Mouse (Mus musculus): ENCODE measurements around the gene Myo15b.

Myo15b gene

DNA sequence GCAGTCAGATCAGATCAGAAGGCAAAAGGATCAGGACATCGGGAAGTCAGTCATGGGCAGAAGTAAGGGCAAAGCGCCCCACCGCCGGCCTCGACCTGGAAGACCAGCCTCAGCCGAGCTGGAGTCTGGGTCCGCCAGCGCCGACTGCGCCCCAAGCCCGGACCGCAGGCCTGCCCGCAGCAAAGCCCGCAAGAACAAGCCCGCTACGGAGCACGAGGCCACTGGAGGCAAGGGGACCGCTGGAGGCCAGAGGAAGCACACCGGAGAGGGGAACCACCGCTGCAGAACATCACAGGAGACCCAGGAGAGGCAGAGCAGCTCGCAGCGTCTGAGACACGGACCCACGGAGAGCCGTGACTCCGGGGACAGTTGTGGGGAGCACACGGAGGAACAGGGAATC, at the start of gene Myo15b:
Gene Myo15b, plus strand, starts transcription at position 53 of the 400 bp plus-strand sequence.
- no peak for DNase-seq

DNA sequence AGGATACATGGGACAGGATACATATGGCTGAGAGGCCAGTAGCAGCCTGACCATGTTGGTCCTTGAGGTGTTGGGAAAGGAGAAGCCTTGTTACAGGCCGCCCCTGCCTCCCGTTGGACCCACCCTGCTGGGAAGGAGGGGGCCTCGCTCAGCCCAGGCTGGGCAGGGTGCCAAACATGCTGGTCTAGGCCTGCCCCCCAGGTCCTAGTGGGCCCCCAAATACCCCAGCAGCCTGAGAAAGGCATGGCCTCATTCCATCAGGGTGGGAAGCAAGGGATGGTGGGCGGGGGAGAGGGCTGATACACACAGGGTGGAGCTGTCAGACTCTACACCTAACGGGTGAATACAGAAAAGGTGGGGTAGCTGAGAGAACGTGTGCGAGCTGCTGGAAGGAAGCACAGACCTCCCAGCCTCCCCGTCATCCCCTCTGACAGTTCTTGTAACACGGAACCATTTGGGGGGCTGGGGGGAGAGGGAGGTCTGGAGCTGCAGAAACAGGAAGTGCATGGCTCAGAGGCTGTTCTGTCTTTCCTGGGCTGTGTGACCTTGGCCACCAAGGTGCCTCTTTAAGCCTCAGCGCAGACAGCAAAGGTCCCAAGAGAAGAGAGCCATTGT, 49.4 kb upstream of the Myo15b start:
- no peak for DNase-seq

DNA sequence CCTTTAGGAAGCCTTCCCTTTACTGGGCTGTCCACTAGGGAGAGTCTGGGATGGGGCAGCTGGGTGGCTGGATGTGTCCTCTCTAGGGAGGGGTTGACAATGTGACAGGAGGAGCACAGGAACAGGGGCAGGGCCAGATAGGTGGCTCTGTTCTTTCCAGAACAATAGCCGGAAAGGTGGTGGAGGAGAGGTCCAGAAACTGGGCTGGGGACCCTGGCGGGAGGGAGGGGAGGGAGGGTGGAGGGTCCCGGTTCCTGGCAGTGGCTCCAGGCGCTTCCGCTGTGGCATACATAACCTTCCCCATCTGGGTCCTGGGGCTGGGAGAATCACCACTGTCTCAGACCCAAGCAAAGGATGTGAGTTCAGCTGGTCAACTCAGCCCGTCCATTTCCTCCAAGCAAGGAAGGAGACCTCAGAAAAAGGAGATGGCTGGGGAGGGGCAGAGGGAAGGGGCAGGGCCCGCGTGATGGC, 48.9 kb upstream of the Myo15b start:
- DNase-seq, result no peak

DNA sequence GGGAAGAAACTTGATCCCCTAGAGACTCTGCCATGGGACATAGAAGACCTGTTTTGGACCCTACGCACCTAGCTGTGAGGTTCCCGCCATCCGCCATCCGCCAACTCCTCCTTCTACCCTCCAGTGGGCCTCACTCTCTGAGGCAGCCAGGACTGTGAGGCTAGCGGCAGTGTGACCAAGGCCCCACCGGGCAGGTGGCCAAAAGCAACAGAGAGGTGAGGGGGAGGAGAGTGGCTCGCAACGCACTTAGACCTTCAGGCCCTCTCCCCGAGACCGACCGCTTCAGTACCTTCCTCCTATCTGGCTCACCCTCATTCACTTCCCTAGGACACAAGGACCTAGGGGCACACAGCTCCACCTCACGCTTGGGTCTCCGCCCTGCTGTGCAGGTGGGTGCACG, 47.8 kb upstream of the Myo15b start:
- no peak for DNase-seq

DNA sequence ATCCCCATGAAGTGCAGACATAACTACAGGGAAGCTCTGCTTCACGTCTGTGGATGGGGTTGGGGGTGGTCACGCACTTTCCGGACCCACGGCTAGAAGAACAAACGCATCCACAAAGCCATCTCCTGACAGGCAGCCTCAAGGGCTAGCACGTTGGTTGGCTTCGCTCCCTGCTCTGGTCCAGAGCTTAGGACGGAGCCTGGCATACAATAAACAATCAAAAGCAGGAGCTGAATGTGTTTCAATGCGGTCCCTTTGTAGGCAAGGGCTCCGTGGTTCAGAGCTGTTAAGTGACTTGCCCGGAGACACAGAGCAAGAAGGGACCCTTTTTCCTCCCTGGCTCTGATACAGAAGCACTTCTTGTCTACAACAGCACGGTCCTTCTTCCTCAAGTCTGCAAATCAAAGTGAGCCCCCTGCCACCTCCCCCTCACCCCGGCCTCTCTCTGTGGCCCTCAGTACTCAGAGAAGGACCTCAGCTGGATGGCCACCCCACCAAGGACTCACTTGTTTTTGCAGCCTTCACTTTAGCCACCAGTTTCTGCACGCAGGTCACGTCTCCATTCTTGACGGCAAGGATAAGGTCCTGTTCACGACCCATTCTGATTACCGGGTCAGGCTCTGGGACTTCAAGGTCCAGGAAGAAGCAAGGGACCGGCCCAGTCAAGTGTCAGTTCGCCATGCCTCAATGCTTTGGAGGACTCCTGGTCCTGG, 46.7 kb upstream of the Myo15b start:
- no peak for DNase-seq

DNA sequence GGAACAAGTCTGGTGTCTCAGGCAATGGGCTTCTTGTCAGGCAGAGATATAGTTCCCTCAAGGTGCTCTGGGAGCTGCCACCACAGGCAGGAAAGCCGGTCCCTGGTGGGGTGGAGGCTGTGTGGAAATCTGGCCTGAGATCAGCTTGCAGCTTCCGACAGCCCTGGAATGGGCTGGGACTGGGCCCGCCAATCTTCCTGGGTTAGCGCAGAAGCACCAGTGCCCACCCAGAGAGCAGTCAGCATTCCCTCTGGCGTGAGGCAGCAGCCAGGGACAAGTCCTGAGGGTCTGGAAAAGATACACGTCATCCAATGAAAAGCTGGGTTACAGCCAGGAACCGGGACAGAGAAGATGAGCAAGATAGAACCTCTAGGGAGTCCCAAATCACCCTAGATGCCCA, 46.1 kb upstream of the Myo15b start:
- no peak for DNase-seq

DNA sequence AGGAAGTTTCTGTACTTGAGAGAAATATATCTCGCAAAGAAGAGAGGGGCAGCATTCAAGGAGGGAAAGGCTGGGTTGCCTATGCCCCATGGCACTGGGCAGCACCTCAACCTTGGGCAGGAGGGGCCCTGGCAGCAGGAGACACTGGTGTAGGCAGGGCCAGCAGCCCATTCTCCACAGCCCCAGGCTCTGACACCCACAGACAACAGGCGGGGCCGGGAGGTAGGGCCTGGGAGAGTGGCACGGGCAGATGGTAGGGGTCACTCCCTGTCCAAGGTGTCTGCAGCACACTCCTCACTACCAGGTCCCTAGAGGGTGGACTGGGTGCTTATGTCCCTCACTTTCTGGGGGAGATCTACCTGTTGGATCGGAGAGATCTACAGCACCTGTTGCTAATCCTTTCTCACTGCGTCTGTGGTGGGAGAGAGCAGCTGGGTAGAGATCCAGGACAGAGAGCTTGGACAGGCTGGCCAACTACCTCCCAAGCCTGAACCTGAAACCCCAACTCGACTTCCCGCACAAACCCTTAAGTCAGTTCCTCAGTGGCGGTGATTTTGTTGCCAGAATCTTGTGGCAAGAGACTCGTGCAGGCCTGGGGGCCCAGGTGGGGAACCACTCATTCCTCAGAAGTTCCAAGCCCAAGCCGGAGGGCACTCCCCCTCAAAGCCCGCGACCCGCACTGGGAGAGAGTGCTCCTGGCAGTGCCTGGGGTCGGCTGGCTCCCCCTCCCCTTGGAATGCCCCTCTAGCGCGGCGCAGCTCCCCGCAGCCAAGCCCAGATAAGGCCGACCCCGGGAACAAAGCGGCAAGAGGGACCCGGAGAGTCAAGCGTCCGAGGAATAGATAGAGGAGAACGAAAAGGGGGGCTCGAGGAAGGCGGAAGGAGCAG, 45.4 kb upstream of the Myo15b start:
- DNase-seq, result peak; percentile 33 to 40

DNA sequence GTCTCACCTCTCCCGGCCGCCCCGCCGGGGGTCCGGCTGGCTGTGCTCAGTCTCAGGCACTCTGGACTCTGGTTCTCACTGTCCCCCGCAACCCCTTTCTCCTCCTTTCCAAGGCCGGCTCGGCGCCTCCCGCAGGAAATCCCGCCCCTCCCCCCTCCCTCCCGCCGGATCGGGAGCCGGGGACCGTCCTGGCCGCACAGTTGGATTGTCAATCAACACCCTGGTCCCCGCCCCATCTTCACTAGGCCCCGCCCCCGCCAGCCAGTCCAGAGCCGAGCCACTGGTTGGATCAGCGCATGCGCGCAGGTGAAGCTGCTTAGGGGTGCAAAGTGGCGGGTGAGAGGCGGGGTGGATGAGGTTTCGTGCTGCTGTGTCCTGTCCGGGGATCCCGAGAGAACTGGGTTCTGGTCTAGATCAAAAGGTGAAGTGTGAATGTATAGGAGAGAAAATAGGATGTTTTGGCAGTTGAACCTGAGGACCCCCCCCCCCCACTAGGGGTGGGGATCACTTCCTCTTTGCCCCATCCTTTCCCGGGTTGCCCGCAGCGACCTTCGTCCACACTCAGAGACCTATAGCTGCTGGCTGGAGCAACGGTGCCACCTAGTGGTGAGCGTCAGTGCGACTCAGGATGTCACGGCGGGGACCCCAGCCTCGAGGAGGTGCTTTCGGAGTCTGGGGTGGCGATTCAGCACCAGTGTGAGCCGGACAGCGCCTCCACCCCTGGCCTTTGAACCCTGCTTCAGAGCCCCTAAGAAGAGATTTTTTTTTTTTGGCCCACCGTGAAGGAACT, 44.5 kb upstream of the Myo15b start, which contains the start of gene Caskin2:
Gene Caskin2, minus strand, starts transcription at position 133 of the 790 bp plus-strand sequence.
- DNase-seq, result peak; percentile 95 to 96

DNA sequence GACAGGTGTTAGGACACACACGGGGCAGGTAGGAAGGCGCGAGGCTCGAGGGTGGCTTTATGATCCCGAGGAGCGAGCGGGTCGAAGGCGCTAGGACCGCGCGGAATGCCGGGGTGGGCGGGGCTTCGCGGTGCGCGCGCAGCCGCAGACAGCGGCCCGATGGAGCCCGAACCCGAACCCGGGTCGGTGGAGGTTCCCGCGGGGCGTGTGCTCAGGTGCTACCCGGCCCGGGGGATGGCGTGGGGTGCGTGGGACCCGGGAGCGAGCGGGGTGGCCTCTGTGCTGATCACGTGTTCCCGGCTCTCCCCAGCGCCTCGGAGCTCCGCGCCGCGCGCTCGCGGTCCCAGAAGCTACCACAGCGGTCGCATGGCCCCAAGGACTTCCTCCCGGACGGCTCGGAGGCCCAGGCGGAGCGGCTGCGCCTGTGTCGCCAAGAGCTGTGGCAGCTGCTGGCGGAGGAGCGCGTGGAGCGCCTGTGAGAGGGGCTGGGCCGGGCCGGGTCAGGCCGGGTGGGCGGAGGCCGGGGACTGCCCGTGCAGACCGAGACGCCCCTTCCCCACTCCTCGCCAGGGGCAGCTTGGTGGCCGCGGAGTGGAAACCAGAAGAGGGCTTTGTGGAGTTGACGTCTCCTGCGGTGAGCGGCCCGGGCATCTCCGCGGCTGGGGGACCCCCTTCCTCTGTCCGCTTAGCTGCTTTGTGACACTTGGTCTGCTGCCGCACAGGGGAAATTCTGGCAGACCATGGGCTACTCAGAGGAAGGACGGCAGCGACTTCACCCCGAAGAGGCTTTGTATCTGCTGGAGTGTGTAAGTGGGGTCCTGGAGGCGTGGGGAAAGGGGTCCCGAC, 43.4 kb upstream of the Myo15b start, which contains the start of gene Tsen54:
Gene Tsen54, plus strand, starts transcription at position 120 of the 846 bp plus-strand sequence.
- DNase-seq, result peak; percentile 89 to 96

DNA sequence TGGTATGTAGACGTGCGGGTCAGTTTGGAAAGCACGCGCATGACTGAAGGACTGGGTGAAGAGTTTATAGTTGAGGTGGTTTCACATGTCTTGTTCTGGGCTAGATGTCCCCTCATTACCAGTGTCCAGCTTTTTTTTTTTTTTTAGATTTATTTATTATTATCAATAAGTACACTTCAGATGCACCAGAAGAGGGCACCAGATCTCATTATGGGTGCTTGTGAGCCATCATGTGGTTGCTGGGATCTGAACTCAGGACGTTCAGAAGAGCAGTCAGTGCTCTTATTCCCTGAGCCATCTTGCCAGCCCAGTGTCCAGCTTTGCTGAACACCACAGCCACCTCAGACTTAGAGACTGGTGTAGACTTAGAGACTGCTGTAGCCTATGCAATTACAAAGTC, 40.9 kb upstream of the Myo15b start:
- DNase-seq, result no peak

DNA sequence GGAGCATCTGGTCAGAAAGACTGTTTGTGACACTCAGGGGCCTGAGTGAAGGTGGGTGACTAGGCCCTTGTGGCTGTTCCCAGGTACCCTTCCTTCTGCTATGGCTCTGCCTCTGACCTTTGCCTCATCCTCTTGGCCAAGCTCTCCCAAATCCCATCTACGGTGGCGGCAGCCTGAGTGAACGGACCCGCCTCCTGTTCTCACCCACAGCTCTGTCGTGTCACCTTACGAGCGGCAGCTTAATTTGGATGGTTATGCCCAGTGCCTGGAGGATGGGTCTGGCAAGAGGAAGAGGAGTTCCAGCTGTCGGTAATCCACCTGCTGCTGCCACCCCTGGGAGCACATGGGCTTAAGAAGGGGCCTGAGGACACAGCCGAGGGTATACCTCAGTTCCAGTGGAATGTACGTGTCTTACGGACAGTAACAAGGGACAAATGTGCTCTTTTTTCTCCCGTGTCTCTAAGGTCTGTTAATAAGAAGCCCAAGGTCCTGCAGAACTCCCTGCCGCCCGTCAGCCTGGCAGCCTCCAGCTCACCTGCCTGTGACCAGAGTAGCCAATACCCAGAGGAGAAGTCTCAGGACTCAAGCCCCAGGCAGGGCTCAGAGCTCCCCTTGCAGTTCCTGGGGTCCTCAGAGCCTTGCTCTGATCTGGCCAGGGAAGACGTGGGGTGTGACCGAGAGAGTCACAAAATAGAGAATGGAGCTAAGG, 38.1 kb upstream of the Myo15b start:
- DNase-seq, result no peak

DNA sequence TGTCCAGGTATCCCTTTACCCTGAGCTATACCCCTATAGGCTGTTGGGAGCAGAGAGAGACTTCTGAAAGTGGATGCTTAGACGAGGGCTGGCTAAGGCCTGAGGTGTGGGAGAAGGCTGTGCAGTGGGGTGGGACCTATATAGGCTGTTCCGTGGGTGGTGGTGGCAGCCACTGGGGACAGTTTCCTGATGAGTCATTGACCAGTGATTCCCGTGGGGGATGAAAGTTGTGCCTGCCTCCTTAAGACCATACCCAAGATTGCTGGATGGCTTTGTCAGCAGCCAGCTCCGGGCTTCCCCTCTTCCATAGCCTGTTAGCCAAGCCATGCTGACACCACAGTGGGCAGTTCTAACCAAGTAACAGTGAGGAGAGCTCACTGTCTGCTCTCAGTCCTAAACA, 37.2 kb upstream of the Myo15b start:
- no peak for DNase-seq

DNA sequence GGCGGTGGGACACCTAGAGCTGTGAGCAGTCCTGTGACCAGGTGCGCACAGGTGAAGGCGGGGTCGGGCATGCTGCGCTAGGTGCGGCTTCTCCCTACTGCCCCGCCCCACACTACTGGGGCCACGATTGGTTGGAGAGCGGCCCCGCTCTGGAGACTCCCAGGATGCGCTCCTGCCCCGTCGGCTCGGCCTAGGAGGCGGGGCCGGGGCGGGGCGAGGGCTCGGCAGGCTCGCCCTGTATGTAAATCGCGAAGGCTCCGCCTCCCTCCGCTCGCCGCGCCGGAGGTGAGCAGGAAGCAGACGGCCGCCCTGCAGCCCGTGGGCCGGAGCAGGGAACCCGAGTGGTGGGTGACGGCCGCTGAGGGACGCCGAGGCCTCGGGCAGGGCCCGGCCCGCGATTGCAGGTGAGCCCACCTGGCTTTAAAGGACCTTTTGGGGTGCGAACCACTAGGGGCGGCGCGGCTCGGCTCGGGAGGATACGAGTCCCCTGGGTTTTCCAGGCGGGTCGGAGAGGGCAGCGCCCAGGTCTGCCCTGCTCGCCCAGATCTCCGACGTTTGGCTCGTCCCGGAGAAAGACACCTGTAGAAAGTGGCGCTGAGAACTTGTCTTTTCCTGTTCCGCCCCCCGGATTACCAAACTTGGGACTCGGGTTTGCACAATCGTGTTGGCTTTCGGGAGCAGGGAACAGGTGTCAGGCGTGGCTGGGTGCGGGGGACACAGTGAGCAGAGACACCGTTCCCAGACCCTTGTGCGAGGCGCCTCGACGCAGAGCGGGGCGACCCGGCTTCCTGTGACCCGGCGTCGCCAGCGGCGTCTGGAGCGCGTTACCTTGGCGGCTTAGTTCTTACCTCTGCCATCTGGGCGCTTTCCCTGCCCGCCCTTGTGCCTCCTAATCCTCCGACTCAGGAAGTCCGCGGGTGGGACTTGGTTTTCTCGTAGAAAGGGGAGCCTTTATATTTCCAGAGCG, 34.1 kb upstream of the Myo15b start, which contains the start of gene Llgl2:
Gene Llgl2, plus strand, starts transcription at position 276 of the 967 bp plus-strand sequence.
- DNase-seq, result peak; percentile 84 to 87

DNA sequence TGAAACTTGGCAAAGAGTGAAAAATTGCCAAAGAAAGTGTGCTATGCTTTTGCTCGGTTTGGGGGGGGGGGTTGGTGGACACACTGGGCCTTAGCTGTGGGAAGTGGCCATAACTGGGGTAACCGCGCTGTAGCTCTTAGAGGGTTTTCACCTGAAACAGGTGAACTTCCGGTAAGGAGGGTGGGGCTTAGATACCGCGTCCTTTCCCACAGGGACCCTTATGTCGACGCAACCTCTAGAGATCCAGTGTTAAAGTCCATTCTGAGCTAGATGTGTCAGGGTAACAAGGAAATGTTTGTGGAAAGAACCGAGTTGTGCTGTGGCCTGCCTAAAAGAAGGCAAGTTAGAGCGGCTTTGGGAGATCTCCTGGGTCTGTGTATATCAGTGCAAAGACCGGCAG, 33.4 kb upstream of the Myo15b start:
- DNase-seq, result no peak

DNA sequence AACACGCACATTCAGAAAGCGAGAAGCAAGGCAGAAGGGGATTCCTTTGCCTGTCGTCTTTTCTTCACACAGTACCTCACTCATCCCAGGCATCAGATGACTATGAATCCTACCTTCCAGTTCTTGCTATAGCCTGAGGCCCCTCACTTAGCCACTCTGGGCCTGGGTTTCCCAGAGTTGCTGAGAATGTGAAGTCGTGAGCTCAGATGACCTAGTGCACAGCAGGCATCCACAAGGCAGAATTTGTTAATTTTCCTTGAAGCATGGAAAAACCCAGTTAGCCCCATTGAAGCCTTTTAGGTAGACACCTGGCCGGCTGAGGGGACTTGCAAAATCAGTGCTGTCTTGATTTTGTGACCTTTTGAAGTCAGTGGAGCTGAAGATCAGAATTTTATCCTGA, 31.7 kb upstream of the Myo15b start:
- no peak for DNase-seq

DNA sequence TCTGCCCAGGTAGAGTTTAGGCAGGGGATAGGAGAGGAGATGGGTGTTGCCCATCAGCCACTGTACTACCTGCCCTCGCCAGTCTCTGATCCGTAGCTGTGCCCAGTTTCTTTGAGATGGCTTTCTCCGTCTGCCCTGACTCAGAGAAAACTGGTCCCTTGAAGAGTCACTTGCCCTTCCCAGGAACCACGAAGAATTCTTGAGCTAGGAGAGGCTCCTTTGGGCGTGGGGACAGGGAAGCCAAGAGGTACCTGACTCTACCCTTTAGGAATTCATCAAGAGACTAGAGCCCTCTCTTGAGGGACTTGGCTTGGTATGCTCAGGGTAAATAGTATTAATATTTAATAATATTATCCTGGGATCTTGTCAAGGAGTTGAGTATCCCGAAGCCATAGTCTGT, 30.6 kb upstream of the Myo15b start:
- DNase-seq, result no peak

DNA sequence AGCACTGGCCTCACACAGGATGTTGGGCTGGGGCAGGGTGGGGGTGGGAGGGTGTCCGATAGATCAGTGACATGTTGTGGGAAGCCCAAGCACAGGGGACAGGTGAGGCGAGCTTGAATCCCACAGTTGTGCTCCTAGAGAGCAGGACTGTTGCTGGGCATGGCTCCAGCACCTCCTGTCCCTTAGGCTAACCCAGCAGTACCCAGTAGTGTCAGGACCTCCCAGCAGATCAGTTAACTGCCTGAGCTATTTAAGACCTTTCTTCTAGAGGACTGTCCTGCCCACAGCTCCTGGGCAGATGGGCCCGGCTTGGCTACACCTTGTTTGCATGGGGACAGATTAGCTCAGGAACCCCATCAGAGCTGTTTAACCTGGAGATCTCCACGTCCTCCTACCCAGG, 29.2 kb upstream of the Myo15b start:
- no peak for DNase-seq

DNA sequence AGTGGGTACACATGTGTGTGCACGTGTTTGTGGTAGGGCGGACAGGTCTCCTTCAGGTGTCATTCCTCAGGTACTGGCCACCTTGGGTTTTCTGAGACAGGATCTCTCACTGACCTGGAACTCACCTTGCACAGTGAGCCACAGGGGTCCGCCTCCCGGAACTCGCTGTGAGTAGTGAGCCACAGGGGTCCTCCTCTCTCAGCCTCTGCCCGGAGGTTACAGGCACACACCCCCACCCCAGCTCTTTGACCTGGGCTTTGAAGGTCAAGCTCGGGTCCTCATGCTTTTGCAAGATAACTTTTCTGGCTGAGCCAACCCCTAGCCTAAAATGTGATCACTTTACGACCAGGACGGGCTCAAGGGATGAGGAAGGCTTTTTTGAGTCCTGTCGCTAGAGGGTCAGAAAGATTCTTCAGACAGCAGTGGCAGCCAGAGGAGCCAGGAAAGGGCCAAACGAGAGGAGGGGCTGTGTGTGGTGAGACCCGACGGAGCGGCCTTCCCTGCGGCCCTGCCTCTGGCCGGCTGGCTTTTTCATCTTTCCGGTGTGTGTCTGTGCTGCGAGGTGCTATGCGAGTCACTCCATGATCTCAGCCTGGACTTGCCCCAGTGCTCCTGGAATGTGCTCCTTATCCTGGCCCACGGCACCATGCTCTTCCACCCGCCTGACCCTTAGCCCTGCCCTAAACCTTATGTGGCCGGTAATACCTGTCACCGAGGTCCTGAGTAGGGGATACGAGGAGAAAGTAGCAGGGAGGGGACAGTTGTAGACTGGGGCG, 27.5 kb upstream of the Myo15b start:
- no peak for DNase-seq

DNA sequence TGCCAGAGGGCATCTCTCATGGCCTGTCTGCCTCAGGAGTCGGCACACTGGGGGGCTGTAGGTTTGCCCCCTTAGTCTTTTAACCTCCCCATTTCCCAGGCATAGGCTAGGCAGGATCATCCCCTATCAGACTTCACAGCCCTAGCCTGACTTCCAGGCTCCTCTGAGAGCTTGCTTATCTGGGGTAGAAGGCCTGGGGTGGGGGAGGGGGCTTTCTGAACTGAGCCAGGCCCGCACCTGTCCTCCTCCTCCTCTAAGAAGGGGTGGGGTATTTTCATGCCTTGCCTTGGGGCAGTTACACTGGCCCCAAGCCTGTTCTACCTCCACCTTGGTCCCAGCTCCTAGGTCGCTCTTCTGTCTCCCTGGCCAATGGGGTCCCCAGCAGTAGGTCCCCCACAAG, 26.7 kb upstream of the Myo15b start:
- no peak for DNase-seq

Data from cerebellum, adult 18-20 months (tissue).